In the genomic region with DNA sequence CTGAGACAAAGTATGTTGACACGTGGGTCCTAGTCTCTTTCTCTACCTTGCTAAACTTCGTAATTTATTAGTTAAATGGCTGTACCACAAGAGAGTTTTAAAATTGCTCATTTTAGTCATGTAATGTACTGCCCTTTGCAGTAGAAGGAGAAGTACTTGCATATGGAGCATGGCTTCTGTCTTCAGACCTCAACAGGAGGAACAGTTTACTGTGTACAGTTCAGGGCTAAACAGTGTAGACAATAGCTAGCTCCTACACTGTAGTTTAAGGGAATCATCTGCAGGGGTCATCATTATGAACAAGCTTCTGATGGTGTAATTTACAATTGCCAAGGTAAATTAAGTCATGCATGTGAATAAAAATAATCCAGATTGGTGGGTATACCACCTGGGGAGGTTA, we compare ENCODE assay signal across 8 mouse cellular contexts.
DNase-seq lines count a peak whose midpoint lies in the region; ATAC-seq and TF ChIP-seq lines count a peak whose summit lies in the region.
"Not testable (repeated sequence)": the region's sequence is repeated elsewhere in the genome, so short reads cannot be mapped to it uniquely, and the experiment has no call there.

No protein-coding gene starts in this region.

- H3K36me3 ChIP-seq in embryonic facial prominence, embryonic 12.5 days; forebrain, embryonic 15.5 days; heart, postnatal 0 days (replicated peaks; ENCODE audit: control insufficient read depth, insufficient read depth, low read length); intestine, postnatal 0 days (ENCODE audit: control insufficient read depth, insufficient read depth); liver, embryonic 11.5 days (ENCODE audit: control insufficient read depth, insufficient read depth, low read length); megakaryocyte, embryonic 14.5 days (replicated peaks; ENCODE audit: low read length); neural tube, embryonic 13.5 days: not testable (repeated sequence)

- 34% methylated on average over 2 of the region's 2 CpGs for whole genome bisulfite sequencing in embryonic facial prominence, embryonic 12.5 days
- WGBS in forebrain, embryonic 15.5 days, result 30% methylated on average over 2 of the region's 2 CpGs
- 18% methylated on average over 2 of the region's 2 CpGs for WGBS in heart, postnatal 0 days
- WGBS in intestine, postnatal 0 days, result 18% methylated on average over 2 of the region's 2 CpGs
- WGBS in liver, embryonic 11.5 days, result 23% methylated on average over 2 of the region's 2 CpGs
- WGBS in neural tube, embryonic 13.5 days, result 31% methylated on average over 2 of the region's 2 CpGs

- H3K4me1 ChIP-seq in embryonic facial prominence, embryonic 12.5 days; forebrain, embryonic 15.5 days; heart, postnatal 0 days (ENCODE audit: control insufficient read depth, insufficient read depth); intestine, postnatal 0 days (replicated peaks; ENCODE audit: control insufficient read depth, insufficient read depth, low read length); liver, embryonic 11.5 days (replicated peaks; ENCODE audit: control insufficient read depth, insufficient read depth, low read length); megakaryocyte, embryonic 14.5 days; neural tube, embryonic 13.5 days (replicated peaks): not testable (repeated sequence)

- peak overlapping the region; percentile 32 for H3K4me2 ChIP-seq in embryonic facial prominence, embryonic 12.5 days (replicated peaks)
- H3K4me2 ChIP-seq in forebrain, embryonic 15.5 days (replicated peaks), result peak overlapping the region; percentile 33
- peak overlapping the region; percentile 47; the same call in 1 of the 2 replicates for H3K4me2 ChIP-seq in heart, postnatal 0 days (ENCODE audit: low read depth, low read length)
- peak overlapping the region; percentile 48; the same call in 1 of the 2 replicates for H3K4me2 ChIP-seq in intestine, postnatal 0 days (replicated peaks; ENCODE audit: low read depth)
- H3K4me2 ChIP-seq in liver, embryonic 11.5 days, result peak overlapping the region; percentile 56
- H3K4me2 ChIP-seq in neural tube, embryonic 13.5 days, result peak overlapping the region; percentile 48

- DNase-seq in A20 (ENCODE audit: low read depth, low spot score), result peak; percentile 6
- not testable (repeated sequence) for DNase-seq in heart, postnatal 0 days (ENCODE audit: low spot score); liver, embryonic 11.5 days (ENCODE audit: low spot score)

- ATAC-seq in embryonic facial prominence, embryonic 12.5 days (ENCODE audit: insufficient number of reproducible peaks, insufficient read depth, low FRiP score, low TSS enrichment); forebrain, embryonic 15.5 days (replicated peaks); heart, postnatal 0 days (ENCODE audit: insufficient read depth, low read depth); intestine, postnatal 0 days; neural tube, embryonic 13.5 days (ENCODE audit: low read depth): not testable (repeated sequence)
- ATAC-seq in liver, embryonic 11.5 days (replicated peaks; ENCODE audit: low FRiP score), result peak; percentile 21; the same call in 1 of the 2 replicates

- TF ChIP-seq EP300 in heart, postnatal 0 days (IDR thresholded peaks at IDR 0.05; ENCODE audit: low read depth), result not testable (repeated sequence)

- not testable (repeated sequence) for TF ChIP-seq CTCF in heart, postnatal 0 days (IDR thresholded peaks at IDR 0.05; ENCODE audit: low read depth); intestine, postnatal 0 days (IDR thresholded peaks at IDR 0.05; ENCODE audit: low read depth)

- not testable (repeated sequence) for H3K9me3 ChIP-seq in embryonic facial prominence, embryonic 12.5 days; forebrain, embryonic 15.5 days; heart, postnatal 0 days (replicated peaks; ENCODE audit: control insufficient read depth, low read length); intestine, postnatal 0 days (ENCODE audit: control insufficient read depth); liver, embryonic 11.5 days (ENCODE audit: control insufficient read depth, low read length); megakaryocyte, embryonic 14.5 days
- H3K9me3 ChIP-seq in neural tube, embryonic 13.5 days, result 0 out of 2 replicates have a peak, but pooled peaks cover 18% of the 10 kb centered on the region

- not testable (repeated sequence) for H3K27ac ChIP-seq in embryonic facial prominence, embryonic 12.5 days; forebrain, embryonic 15.5 days (replicated peaks); heart, postnatal 0 days (ENCODE audit: low read depth); intestine, postnatal 0 days (ENCODE audit: low read depth, low read length); liver, embryonic 11.5 days (ENCODE audit: low read depth, low read length); neural tube, embryonic 13.5 days (replicated peaks)

- H3K9ac ChIP-seq in embryonic facial prominence, embryonic 12.5 days; forebrain, embryonic 15.5 days (replicated peaks); heart, postnatal 0 days (replicated peaks; ENCODE audit: low read depth, low read length); intestine, postnatal 0 days (ENCODE audit: low read depth, low read length); liver, embryonic 11.5 days (ENCODE audit: low read depth, low read length); neural tube, embryonic 13.5 days: not testable (repeated sequence)

- not testable (repeated sequence) for H3K27me3 ChIP-seq in embryonic facial prominence, embryonic 12.5 days; forebrain, embryonic 15.5 days; heart, postnatal 0 days (ENCODE audit: control insufficient read depth, insufficient read depth, low read length); intestine, postnatal 0 days (replicated peaks; ENCODE audit: control insufficient read depth, insufficient read depth, low read length); liver, embryonic 11.5 days (replicated peaks; ENCODE audit: control insufficient read depth, insufficient read depth, low read length); megakaryocyte, embryonic 14.5 days (replicated peaks); neural tube, embryonic 13.5 days

- H3K4me3 ChIP-seq in embryonic facial prominence, embryonic 12.5 days, result peak overlapping the region; percentile 15; the same call in 1 of the 2 replicates
- H3K4me3 ChIP-seq in forebrain, embryonic 15.5 days, result peak overlapping the region; percentile 46
- H3K4me3 ChIP-seq in heart, postnatal 0 days (ENCODE audit: low read depth, low read length), result peak overlapping the region; percentile 54; the same call in 1 of the 2 replicates
- not testable (repeated sequence) for H3K4me3 ChIP-seq in intestine, postnatal 0 days (ENCODE audit: low read depth, low read length)
- peak overlapping the region; percentile 53; the same call in 1 of the 2 replicates for H3K4me3 ChIP-seq in liver, embryonic 11.5 days (ENCODE audit: low read depth, low read length)
- H3K4me3 ChIP-seq in megakaryocyte, embryonic 14.5 days (replicated peaks), result peak overlapping the region; percentile 65
- peak overlapping the region; percentile 48 for H3K4me3 ChIP-seq in neural tube, embryonic 13.5 days
